Mouse (Mus musculus) liver, embryonic 14.5 days (tissue): ENCODE measurements around the gene Smarcd3. TPM values are rescaled to one million over a fixed set of nuclear protein-coding genes. Genes with fewer than 3 reads are reported as not detected.

Source experiments
- ATAC-seq: fragments of 200-750 bp; cut with Nextera tagmentation; 2 replicates; pipeline ENCODE4 v1.8.0; 2017; ENCODE audit warnings: moderate number of reproducible peaks, mild to moderate bottlenecking, moderate library complexity; ENCODE audit not compliant: insufficient read depth
- DNase-seq, 3 experiments: peaks; one replicate each; pipeline ENCODE4 v3.0.0-alpha.2; 2012 to 2013; ENCODE audit warnings: low read depth in 3 of 3, low spot score in 3 of 3
- H3K27ac ChIP-seq: fragments of 300-500 bp; sonication (generic); 2 replicates; pipeline ENCODE4 v1.5.1; 2014; ENCODE audit warnings: moderate library complexity, mild to moderate bottlenecking, control low read depth, inconsistent platforms
- H3K27me3 ChIP-seq: fragments of 300-500 bp; sonication (generic); 2 replicates; pipeline ENCODE4 v1.6.1; 2014; ENCODE audit warnings: mild to moderate bottlenecking, low read length, moderate library complexity; ENCODE audit not compliant: control insufficient read depth, insufficient read depth
- H3K36me3 ChIP-seq: fragments of 300-500 bp; sonication (generic); replicated peaks from 2 replicates; pipeline ENCODE4 v1.6.1; 2014; ENCODE audit warnings: low read depth; ENCODE audit not compliant: control insufficient read depth, insufficient read depth
- H3K4me1 ChIP-seq, 2 experiments: fragments of 200-500 bp in 1 of 2; fragments of 300-500 bp in 1 of 2; sonication (generic) in 1 of 2; replicated peaks; 2 replicates each; pipeline ENCODE4 v1.6.1; 2012 to 2014; ENCODE audit warnings: antibody characterized with exemption in 1 of 2, inconsistent platforms in 1 of 2, low read length in 1 of 2; ENCODE audit not compliant: control insufficient read depth in 2 of 2, insufficient read depth in 2 of 2
- H3K4me2 ChIP-seq: fragments of 300-500 bp; sonication (generic); 2 replicates; pipeline ENCODE4 v1.6.1; 2014; ENCODE audit warnings: low read depth, mild to moderate bottlenecking, control low read depth, moderate library complexity
- H3K4me3 ChIP-seq, 2 experiments: fragments of 200-500 bp in 1 of 2; fragments of 300-500 bp in 1 of 2; sonication (generic) in 1 of 2; 2 replicates each; pipeline ENCODE4 v1.5.1; 2012 to 2014; ENCODE audit warnings: low read depth in 2 of 2, low read length in 2 of 2, mild to moderate bottlenecking in 2 of 2, control low read depth in 1 of 2, inconsistent platforms in 1 of 2, moderate library complexity in 1 of 2; ENCODE audit not compliant: insufficient read depth in 1 of 2
- H3K9ac ChIP-seq: fragments of 300-500 bp; sonication (generic); replicated peaks from 2 replicates; pipeline ENCODE4 v1.6.1; 2014; ENCODE audit warnings: mild to moderate bottlenecking, control low read depth, moderate library complexity
- H3K9me3 ChIP-seq: fragments of 300-500 bp; sonication (generic); 2 replicates; pipeline ENCODE4 v1.6.1; 2016; ENCODE audit warnings: low read length, mixed read lengths; ENCODE audit not compliant: control insufficient read depth
- CTCF ChIP-seq: IDR thresholded peaks from 2 replicates; pipeline ENCODE4 v1.5.1; 2016; ENCODE audit warnings: antibody characterized with exemption, low read depth, control low read depth
- EP300 ChIP-seq: IDR thresholded peaks from 2 replicates; pipeline ENCODE4 v1.6.1; 2016; ENCODE audit warnings: antibody characterized with exemption, low read depth
- WGBS: fragments of 180-500 bp; shearing (Covaris S2); extraction: QIAGEN DNeasy Blood & Tissue Kit; methylation state at CpG from one replicate; pipeline ENCODE4 v1.1.7; 2014; ENCODE audit not compliant: insufficient replicate concordance; 5-methylcytosine and 5-hydroxymethylcytosine counted together
- microRNA counts: library from miRNA; unstranded; fragments of <30 nt; microRNA quantifications from one replicate; lab custom pipeline; 2016
- microRNA-seq: library from miRNA; unstranded; fragments of <30 nt; microRNA quantifications from one replicate; pipeline ENCODE4, GENCODE M21; 2016
- polyA plus RNA-seq, 2 experiments: library from polyadenylated mRNA; depleted of rRNA in 1 of 2; stranded (reverse) in 1 of 2; unstranded in 1 of 2; fragments of >200 nt; fragmentation: Nextera tagmentation in 1 of 2; extraction: Ambion mirVana in 1 of 2; gene quantifications; 2 replicates each; pipeline versions ENCODE4 v1.2.1 to v1.2.3; 2012 to 2014

Gene Smarcd3
- polyA plus RNA-seq, 2 experiments: 0.95 to 1.1 TPM

- no peak overlapping the region for H3K4me2 ChIP-seq
- no peaks in the 10 kb centered on the region for H3K9me3 ChIP-seq
- H3K4me3 ChIP-seq: no peak overlapping the region
- H3K36me3 ChIP-seq: no peaks in the 10 kb centered on the region
- ATAC-seq (no peak), DNase-seq (no peak)
- WGBS: 26% methylated on average over 26 of the region's 26 CpGs
- no peak overlapping the region for H3K9ac ChIP-seq
- no peaks in the 10 kb centered on the region for H3K4me1 ChIP-seq
- TF ChIP-seq CTCF (no peak), EP300 (no peak)
- no peaks in the 10 kb centered on the region; the same call in 1 of the 2 replicates for H3K27me3 ChIP-seq
- H3K27ac ChIP-seq: no peak overlapping the region
Measured at GRCm38 (mm10) chr5:24550598-24551316, 73.5 kb downstream of the Smarcd3 start.

DNA sequence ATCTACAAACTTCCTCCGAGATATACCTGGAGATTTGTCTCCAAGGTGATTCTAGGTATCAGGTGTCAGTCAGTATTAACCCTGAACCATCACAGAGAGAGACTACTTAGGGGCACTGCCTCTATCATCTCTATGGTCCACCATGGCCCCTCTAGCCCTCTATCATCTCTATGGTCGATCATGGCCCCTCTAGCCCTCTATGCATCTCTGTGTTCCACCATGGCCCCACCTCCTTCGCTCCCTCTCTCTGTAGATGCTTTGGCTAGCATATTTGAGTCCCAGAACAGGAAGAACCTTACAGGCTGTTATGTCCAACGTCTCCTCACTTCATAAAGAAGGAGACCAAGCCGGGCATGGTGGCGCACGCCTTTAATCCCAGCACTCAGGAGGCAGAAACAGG, 81.6 kb downstream of the Smarcd3 start:
- TF ChIP-seq EP300 (no peak), CTCF (no peak)
- 55% methylated on average over 7 of the region's 7 CpGs for WGBS
- H3K4me3 ChIP-seq: no peak overlapping the region
- H3K4me1 ChIP-seq: no peaks in the 10 kb centered on the region; a peak in 1 of 4 replicates
- no peak overlapping the region for H3K4me2 ChIP-seq
- no peaks in the 10 kb centered on the region for H3K36me3 ChIP-seq
- H3K9me3 ChIP-seq: no peaks in the 10 kb centered on the region
- no peak overlapping the region for H3K9ac ChIP-seq
- no peaks in the 10 kb centered on the region for H3K27me3 ChIP-seq
- no peak overlapping the region for H3K27ac ChIP-seq
- no peak for ATAC-seq
- DNase-seq: no peak

- no peaks in the 10 kb centered on the region; a peak in 1 of 4 replicates for H3K4me1 ChIP-seq
- no peak overlapping the region for H3K4me2 ChIP-seq
- H3K36me3 ChIP-seq: no peaks in the 10 kb centered on the region
- TF ChIP-seq CTCF: no peak
- TF ChIP-seq EP300: no peak
- H3K4me3 ChIP-seq: no peak overlapping the region
- no peaks in the 10 kb centered on the region for H3K27me3 ChIP-seq
- H3K9me3 ChIP-seq: no peaks in the 10 kb centered on the region
- DNase-seq: no peak
- WGBS: 14% methylated on average over 6 of the region's 6 CpGs
- no peak overlapping the region for H3K27ac ChIP-seq
- no peak overlapping the region for H3K9ac ChIP-seq
- no peak for ATAC-seq
Measured at GRCm38 (mm10) chr5:24541144-24541569, 83.1 kb downstream of the Smarcd3 start.

MicroRNA genes within 50 kb of the gene (microRNA counts, 519-probe panel; counts per million panel counts)
- microRNA mmu-miR-671-3p (lab: Ali Mortazavi, UCI): 69.9 counts per million
- 69.9 counts per million for microRNA mmu-miR-671-5p (lab: Ali Mortazavi, UCI)

Small RNAs within 50 kb of the gene (microRNA-seq; reads per million reads assigned to microRNA genes)
- 584 reads per million, percentile 68 among the genes with 10 or more reads in this experiment for gene Mir671

Other genes starting within 250 kb of the Smarcd3 start
- gene Atg9b, start 232.3 kb downstream of the Smarcd3 start, polyA plus RNA-seq (2012; rRNA removed): 0.42 and 0.57 TPM in 2 replicates
- 0.14 and 0.35 TPM in 2 replicates for gene Atg9b, start 232.3 kb downstream of the Smarcd3 start, polyA plus RNA-seq (2014; fragmentation: Nextera tagmentation; extraction: Ambion mirVana)
- 16.9 and 20.4 TPM in 2 replicates for gene Abcb8, start 230.7 kb downstream of the Smarcd3 start, polyA plus RNA-seq (2012; rRNA removed)
- 18.0 and 19.5 TPM in 2 replicates for gene Abcb8, start 230.7 kb downstream of the Smarcd3 start, polyA plus RNA-seq (2014; fragmentation: Nextera tagmentation; extraction: Ambion mirVana)
- not detected in 2 replicates for gene Asic3, start 211.0 kb downstream of the Smarcd3 start, polyA plus RNA-seq (2012; rRNA removed)
- gene Asic3, start 211.0 kb downstream of the Smarcd3 start, polyA plus RNA-seq (2014; fragmentation: Nextera tagmentation; extraction: Ambion mirVana): not detected in 2 replicates
- 9.9 and 10.3 TPM in 2 replicates for gene Cdk5, start 200.9 kb downstream of the Smarcd3 start, polyA plus RNA-seq (2012; rRNA removed)
- 8.2 and 8.9 TPM in 2 replicates for gene Cdk5, start 200.9 kb downstream of the Smarcd3 start, polyA plus RNA-seq (2014; fragmentation: Nextera tagmentation; extraction: Ambion mirVana)
- 11.6 and 12.9 TPM in 2 replicates for gene Slc4a2, start 200.6 kb downstream of the Smarcd3 start, polyA plus RNA-seq (2012; rRNA removed)
- 5.6 and 6.0 TPM in 2 replicates for gene Slc4a2, start 200.6 kb downstream of the Smarcd3 start, polyA plus RNA-seq (2014; fragmentation: Nextera tagmentation; extraction: Ambion mirVana)
- gene Fastk, start 179.1 kb downstream of the Smarcd3 start, polyA plus RNA-seq (2012; rRNA removed): 59.9 and 82.4 TPM in 2 replicates
- 40.8 and 47.2 TPM in 2 replicates for gene Fastk, start 179.1 kb downstream of the Smarcd3 start, polyA plus RNA-seq (2014; fragmentation: Nextera tagmentation; extraction: Ambion mirVana)
- gene Tmub1, start 176.6 kb downstream of the Smarcd3 start, polyA plus RNA-seq (2012; rRNA removed): 5.3 and 7.6 TPM in 2 replicates
- gene Tmub1, start 176.6 kb downstream of the Smarcd3 start, polyA plus RNA-seq (2014; fragmentation: Nextera tagmentation; extraction: Ambion mirVana): 4.0 and 6.5 TPM in 2 replicates
- gene Agap3, start 172.2 kb downstream of the Smarcd3 start, polyA plus RNA-seq (2012; rRNA removed): 16.9 and 17.8 TPM in 2 replicates
- 6.6 and 10.1 TPM in 2 replicates for gene Agap3, start 172.2 kb downstream of the Smarcd3 start, polyA plus RNA-seq (2014; fragmentation: Nextera tagmentation; extraction: Ambion mirVana)
- not detected in 2 replicates for gene Gbx1, start 97.2 kb downstream of the Smarcd3 start, polyA plus RNA-seq (2012; rRNA removed)
- not detected in 2 replicates for gene Gbx1, start 97.2 kb downstream of the Smarcd3 start, polyA plus RNA-seq (2014; fragmentation: Nextera tagmentation; extraction: Ambion mirVana)
- 0.08 and 0.13 TPM in 2 replicates for gene Asb10, start 83.4 kb downstream of the Smarcd3 start, polyA plus RNA-seq (2012; rRNA removed)
- gene Asb10, start 83.4 kb downstream of the Smarcd3 start, polyA plus RNA-seq (2014; fragmentation: Nextera tagmentation; extraction: Ambion mirVana): not detected in 2 replicates
- gene 4931409K22Rik, start 67.6 kb downstream of the Smarcd3 start, polyA plus RNA-seq (2012; rRNA removed): 0.03 TPM in 1 of 2 replicates, not detected in the other
- gene 4931409K22Rik, start 67.6 kb downstream of the Smarcd3 start, polyA plus RNA-seq (2014; fragmentation: Nextera tagmentation; extraction: Ambion mirVana): not detected in 2 replicates
- gene Abcf2, start 46.9 kb downstream of the Smarcd3 start, polyA plus RNA-seq (2012; rRNA removed): 29.2 and 33.6 TPM in 2 replicates
- 50.9 and 53.5 TPM in 2 replicates for gene Abcf2, start 46.9 kb downstream of the Smarcd3 start, polyA plus RNA-seq (2014; fragmentation: Nextera tagmentation; extraction: Ambion mirVana)
- gene Chpf2, start 37.7 kb downstream of the Smarcd3 start, polyA plus RNA-seq (2012; rRNA removed): 5.6 and 5.9 TPM in 2 replicates
- 5.9 and 6.5 TPM in 2 replicates for gene Chpf2, start 37.7 kb downstream of the Smarcd3 start, polyA plus RNA-seq (2014; fragmentation: Nextera tagmentation; extraction: Ambion mirVana)
- 6.7 and 10.8 TPM in 2 replicates for gene Nub1, start 61.1 kb upstream of the Smarcd3 start, polyA plus RNA-seq (2012; rRNA removed)
- 10.5 and 11.9 TPM in 2 replicates for gene Nub1, start 61.1 kb upstream of the Smarcd3 start, polyA plus RNA-seq (2014; fragmentation: Nextera tagmentation; extraction: Ambion mirVana)
- 1.4 TPM in 2 replicates for gene Wdr86, start 106.3 kb upstream of the Smarcd3 start, polyA plus RNA-seq (2012; rRNA removed)
- gene Wdr86, start 106.3 kb upstream of the Smarcd3 start, polyA plus RNA-seq (2014; fragmentation: Nextera tagmentation; extraction: Ambion mirVana): 1.1 and 1.5 TPM in 2 replicates
- 0.06 TPM in 1 of 2 replicates, not detected in the other for gene Crygn, start 133.6 kb upstream of the Smarcd3 start, polyA plus RNA-seq (2012; rRNA removed)
- gene Crygn, start 133.6 kb upstream of the Smarcd3 start, polyA plus RNA-seq (2014; fragmentation: Nextera tagmentation; extraction: Ambion mirVana): 1.2 TPM in 1 of 2 replicates, not detected in the other
- 20.3 and 25.9 TPM in 2 replicates for gene Rheb, start 218.2 kb upstream of the Smarcd3 start, polyA plus RNA-seq (2012; rRNA removed)
- gene Rheb, start 218.2 kb upstream of the Smarcd3 start, polyA plus RNA-seq (2014; fragmentation: Nextera tagmentation; extraction: Ambion mirVana): 79.5 and 81.4 TPM in 2 replicates